Mouse (Mus musculus): ENCODE results near the gene Ccdc107.
"Not testable (repeated sequence)": the region's sequence is repeated elsewhere in the genome, so short reads cannot be mapped to it uniquely, and the experiment has no call there.

The Ccdc107 gene

GRCm38 (mm10) chr4:43483535-43484091, 9.1 kb upstream of the Ccdc107 start, which contains the start of gene Sit1:
Sit1 (minus strand) TSS chr4:43483734.
- no peak for DNase-seq (ENCODE audit: extremely low read depth, insufficient read length, low spot score)

- not testable (repeated sequence) for DNase-seq (ENCODE audit: extremely low read depth, insufficient read length, low spot score)
Measured at GRCm38 (mm10) chr4:43485666-43486065, 7.0 kb upstream of the Ccdc107 start.

GRCm38 (mm10) chr4:43489611-43490010, 3.1 kb upstream of the Ccdc107 start:
- DNase-seq (ENCODE audit: extremely low read depth, insufficient read length, low spot score): no peak

GRCm38 (mm10) chr4:43490801-43491200, 1.9 kb upstream of the Ccdc107 start:
- no peak for DNase-seq (ENCODE audit: extremely low read depth, insufficient read length, low spot score)

GRCm38 (mm10) chr4:43492101-43492820, 439 bp upstream of the Ccdc107 start:
- no peak for DNase-seq (ENCODE audit: extremely low read depth, insufficient read length, low spot score)

- peak; percentile 97 for DNase-seq (ENCODE audit: extremely low read depth, insufficient read length, low spot score)
Measured at GRCm38 (mm10) chr4:43493186-43493845, 616 bp downstream of the Ccdc107 start.

GRCm38 (mm10) chr4:43493846-43494240, 1.1 kb downstream of the Ccdc107 start:
- DNase-seq (ENCODE audit: extremely low read depth, insufficient read length, low spot score): no peak

- DNase-seq (ENCODE audit: extremely low read depth, insufficient read length, low spot score): no peak
Measured at GRCm38 (mm10) chr4:43496587-43496986, 3.9 kb downstream of the Ccdc107 start.

GRCm38 (mm10) chr4:43497405-43497804, 4.7 kb downstream of the Ccdc107 start:
- DNase-seq (ENCODE audit: extremely low read depth, insufficient read length, low spot score): no peak

- DNase-seq (ENCODE audit: extremely low read depth, insufficient read length, low spot score): no peak
Measured at GRCm38 (mm10) chr4:43497946-43498345, 5.2 kb downstream of the Ccdc107 start.

- DNase-seq (ENCODE audit: extremely low read depth, insufficient read length, low spot score): no peak
Measured at GRCm38 (mm10) chr4:43498983-43499382, 6.3 kb downstream of the Ccdc107 start.

- peak; percentile 90 for DNase-seq (ENCODE audit: extremely low read depth, insufficient read length, low spot score)
Measured at GRCm38 (mm10) chr4:43499407-43500333, 7.0 kb downstream of the Ccdc107 start, which contains the start of gene Arhgef39. Arhgef39 (minus strand) TSS chr4:43499695.

GRCm38 (mm10) chr4:43503041-43503440, 10.3 kb downstream of the Ccdc107 start:
- no peak for DNase-seq (ENCODE audit: extremely low read depth, insufficient read length, low spot score)

- no peak for DNase-seq (ENCODE audit: extremely low read depth, insufficient read length, low spot score)
Measured at GRCm38 (mm10) chr4:43503506-43503905, 10.8 kb downstream of the Ccdc107 start.

GRCm38 (mm10) chr4:43504269-43504668, 11.6 kb downstream of the Ccdc107 start:
- no peak for DNase-seq (ENCODE audit: extremely low read depth, insufficient read length, low spot score)

- no peak for DNase-seq (ENCODE audit: extremely low read depth, insufficient read length, low spot score)
Measured at GRCm38 (mm10) chr4:43506074-43506473, 13.4 kb downstream of the Ccdc107 start.

GRCm38 (mm10) chr4:43506536-43507185, 14.0 kb downstream of the Ccdc107 start, which contains the start of gene Car9:
Car9 (plus strand) TSS chr4:43506966.
- DNase-seq (ENCODE audit: extremely low read depth, insufficient read length, low spot score): peak; percentile 70

GRCm38 (mm10) chr4:43507938-43508665, 15.4 kb downstream of the Ccdc107 start:
- peak; percentile 86 for DNase-seq (ENCODE audit: extremely low read depth, insufficient read length, low spot score)

GRCm38 (mm10) chr4:43508666-43508997, 15.9 kb downstream of the Ccdc107 start:
- no peak for DNase-seq (ENCODE audit: extremely low read depth, insufficient read length, low spot score)

- DNase-seq (ENCODE audit: extremely low read depth, insufficient read length, low spot score): no peak
Measured at GRCm38 (mm10) chr4:43509109-43509508, 16.4 kb downstream of the Ccdc107 start.

Data from 3134 (cell line).